Mouse (Mus musculus) spleen, adult 10 weeks (tissue): ENCODE measurements around the gene Ddx49. TPM values are rescaled to one million over a fixed set of nuclear protein-coding genes. Genes with fewer than 3 reads are reported as not detected.

Experiments used
- polyA plus RNA-seq: library from polyadenylated mRNA; stranded (reverse); fragments of 350-450 nt; fragmentation: Illumina TruSeq; extraction: RNeasy Lipid Tissue Mini Kit (QIAGEN cat#74804); gene quantifications from one replicate; pipeline ENCODE4 v1.2.3, GENCODE M21; 2015; ENCODE audit warnings: low replicate concordance; ENCODE audit not compliant: insufficient read depth

Ddx49 gene
- 23.5 TPM for polyA plus RNA-seq

GRCm38 (mm10) chr8:70302358-70302890 is at the start of gene Ddx49, which contains the start of gene Cope:
Ddx49 (minus strand) TSS chr8:70302489.
Cope (plus strand) TSS chr8:70302518.

DNA sequence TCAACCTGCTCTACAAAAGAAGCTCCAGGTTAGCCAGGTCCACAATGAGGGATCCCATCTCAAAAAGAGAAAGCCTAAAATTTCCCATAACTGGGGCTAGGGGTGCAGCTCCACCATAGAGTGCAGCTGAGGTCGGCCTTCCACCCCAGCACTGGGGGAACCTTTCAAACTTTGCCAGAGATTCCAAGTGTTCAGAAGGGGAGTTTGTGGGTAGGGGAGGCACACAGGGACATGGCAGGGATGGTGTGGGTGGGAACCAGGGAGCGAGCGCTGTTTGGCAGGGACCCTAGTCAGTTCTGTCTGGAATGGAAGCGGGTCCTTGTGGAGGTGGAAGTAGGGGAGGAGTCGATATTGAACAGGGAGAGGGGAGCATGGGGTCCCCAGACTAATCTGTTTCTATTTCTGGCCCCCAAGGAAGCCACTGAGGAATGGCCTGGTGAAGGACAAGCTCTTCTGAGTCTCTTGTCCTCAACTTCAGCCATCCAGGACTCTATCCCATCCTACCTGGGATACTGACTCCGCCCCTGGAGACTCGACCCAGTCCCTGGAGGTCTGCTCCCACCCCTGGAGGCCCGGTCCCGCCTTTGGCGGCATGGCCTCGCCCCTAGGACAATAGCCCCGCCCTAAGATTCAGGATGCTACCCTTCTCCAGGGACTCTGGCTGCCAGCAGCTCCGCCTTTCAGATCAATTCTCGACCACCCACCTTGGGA is 27.0 kb upstream of the Ddx49 start, which contains the start of gene Gdf1:
Gdf1 (plus strand) TSS at position 694 of the 711 bp plus-strand sequence.

GRCm38 (mm10) chr8:70315624-70316510 is 13.6 kb upstream of the Ddx49 start, which contains the start of gene Cers1:
Cers1 (plus strand) TSS chr8:70315775.

GRCm38 (mm10) chr8:70282603-70283135 is 19.6 kb downstream of the Ddx49 start, which contains the start of gene Homer3:
Homer3 (plus strand) TSS chr8:70282827.

Other genes with a start within 250 kb of the Ddx49 start
- 1.2 TPM for gene Tm6sf2, start 229.6 kb downstream of the Ddx49 start, polyA plus RNA-seq
- not detected for gene Hapln4, start 219.0 kb downstream of the Ddx49 start, polyA plus RNA-seq
- 0.06 TPM for gene Ncan, start 181.6 kb downstream of the Ddx49 start, polyA plus RNA-seq
- gene Nr2c2ap, start 171.2 kb downstream of the Ddx49 start, polyA plus RNA-seq: 17.2 TPM
- 7.4 TPM for gene Rfxank, start 163.3 kb downstream of the Ddx49 start, polyA plus RNA-seq
- gene Borcs8, start 163.0 kb downstream of the Ddx49 start, polyA plus RNA-seq: 25.0 TPM
- 0.33 TPM for gene Mef2b, start 162.8 kb downstream of the Ddx49 start, polyA plus RNA-seq
- 15.6 TPM for gene Tmem161a, start 130.1 kb downstream of the Ddx49 start, polyA plus RNA-seq
- 8.9 TPM for gene Slc25a42, start 90.2 kb downstream of the Ddx49 start, polyA plus RNA-seq
- 44.6 TPM for gene Sugp2, start 68.3 kb downstream of the Ddx49 start, polyA plus RNA-seq
- gene Armc6, start 68.0 kb downstream of the Ddx49 start, polyA plus RNA-seq: 3.8 TPM
- gene Homer3, start 19.7 kb downstream of the Ddx49 start, polyA plus RNA-seq: 4.2 TPM
- gene Cope, start within 50 bp of the Ddx49 start, polyA plus RNA-seq: 32.0 TPM
- gene Cers1, start 13.3 kb upstream of the Ddx49 start, polyA plus RNA-seq: not detected
- not detected for gene Gdf1, start 27.3 kb upstream of the Ddx49 start, polyA plus RNA-seq
- 16.2 TPM for gene Upf1, start 50.8 kb upstream of the Ddx49 start, polyA plus RNA-seq
- gene Comp, start 71.1 kb upstream of the Ddx49 start, polyA plus RNA-seq: 0.10 TPM
- gene Crtc1, start 137.1 kb upstream of the Ddx49 start, polyA plus RNA-seq: 6.5 TPM
- 5.5 TPM for gene Klhl26, start 174.5 kb upstream of the Ddx49 start, polyA plus RNA-seq
- gene Tmem59l, start 184.9 kb upstream of the Ddx49 start, polyA plus RNA-seq: not detected
- not detected for gene Crlf1, start 190.7 kb upstream of the Ddx49 start, polyA plus RNA-seq
- 10.3 TPM for gene Rex1bd, start 204.3 kb upstream of the Ddx49 start, polyA plus RNA-seq
- 680 TPM for gene Uba52, start 208.3 kb upstream of the Ddx49 start, polyA plus RNA-seq
- gene Fkbp8, start 225.2 kb upstream of the Ddx49 start, polyA plus RNA-seq: 99.1 TPM
- 50.0 TPM for gene Kxd1, start 225.5 kb upstream of the Ddx49 start, polyA plus RNA-seq
- gene Ell, start 237.0 kb upstream of the Ddx49 start, polyA plus RNA-seq: 10.1 TPM